Mouse (Mus musculus) liver, postnatal 0 days (tissue): ENCODE results near the gene Drd3. TPM values are rescaled to one million over a fixed set of nuclear protein-coding genes. Genes with fewer than 3 reads are reported as not detected.

Experiments used
- ATAC-seq: fragments of 200-750 bp; cut with Nextera tagmentation; 2 replicates; pipeline ENCODE4 v1.8.0; 2017; ENCODE audit warnings: mild to moderate bottlenecking, moderate library complexity
- DNase-seq: peaks from one replicate; pipeline ENCODE4 v3.0.0-alpha.2; 2016
- H3K27ac ChIP-seq: fragments of 300-500 bp; sonication (generic); 2 replicates; pipeline ENCODE4 v1.5.1; 2014; ENCODE audit warnings: antibody characterized with exemption, moderate library complexity, mild to moderate bottlenecking, low read depth
- H3K27me3 ChIP-seq: fragments of 300-500 bp; sonication (generic); 2 replicates; pipeline ENCODE4 v1.6.1; 2014; ENCODE audit warnings: low read length, control low read depth, mixed read lengths; ENCODE audit not compliant: insufficient read depth
- H3K36me3 ChIP-seq: fragments of 300-500 bp; sonication (generic); replicated peaks from 2 replicates; pipeline ENCODE4 v1.6.1; 2014; ENCODE audit warnings: mild to moderate bottlenecking, control low read depth, low read length, moderate library complexity, mixed read lengths; ENCODE audit not compliant: insufficient read depth
- H3K4me1 ChIP-seq: fragments of 300-500 bp; sonication (generic); 2 replicates; pipeline ENCODE4 v1.6.1; 2014; ENCODE audit warnings: antibody characterized with exemption, mild to moderate bottlenecking, control low read depth; ENCODE audit not compliant: insufficient read depth
- H3K4me2 ChIP-seq: fragments of 300-500 bp; sonication (generic); 2 replicates; pipeline ENCODE4 v1.6.1; 2014; ENCODE audit warnings: low read depth, mild to moderate bottlenecking, low read length, moderate library complexity, mixed read lengths
- H3K4me3 ChIP-seq: fragments of 300-500 bp; sonication (generic); 2 replicates; pipeline ENCODE4 v1.5.1; 2014; ENCODE audit warnings: low read depth, low read length
- H3K9ac ChIP-seq: fragments of 300-500 bp; sonication (generic); replicated peaks from 2 replicates; pipeline ENCODE4 v1.6.1; 2014; ENCODE audit warnings: mild to moderate bottlenecking, moderate library complexity
- H3K9me3 ChIP-seq: fragments of 300-500 bp; sonication (generic); 2 replicates; pipeline ENCODE4 v1.6.1; 2016; ENCODE audit warnings: mild to moderate bottlenecking, control low read depth, low read length, mixed read lengths
- CTCF ChIP-seq: sonication (generic); IDR thresholded peaks from 2 replicates; pipeline ENCODE4 v1.5.1; 2016; ENCODE audit warnings: antibody characterized with exemption, low read depth
- EP300 ChIP-seq: IDR thresholded peaks from 2 replicates; pipeline ENCODE4 v1.6.1; 2016; ENCODE audit warnings: antibody characterized with exemption, low read depth, mild to moderate bottlenecking
- WGBS: fragments of 180-500 bp; shearing (Covaris S2); extraction: QIAGEN DNeasy Blood & Tissue Kit; methylation state at CpG from one replicate; pipeline ENCODE4 v1.1.7; 2014; ENCODE audit not compliant: insufficient replicate concordance; 5-methylcytosine and 5-hydroxymethylcytosine counted together
- polyA plus RNA-seq: library from polyadenylated mRNA; unstranded; fragments of >200 nt; fragmentation: Nextera tagmentation; extraction: Ambion mirVana; gene quantifications from 2 replicates; pipeline ENCODE4 v1.2.1, GENCODE M21; 2015

Gene Drd3
- polyA plus RNA-seq, 1 experiment from 2014 or later, result not detected

DNA sequence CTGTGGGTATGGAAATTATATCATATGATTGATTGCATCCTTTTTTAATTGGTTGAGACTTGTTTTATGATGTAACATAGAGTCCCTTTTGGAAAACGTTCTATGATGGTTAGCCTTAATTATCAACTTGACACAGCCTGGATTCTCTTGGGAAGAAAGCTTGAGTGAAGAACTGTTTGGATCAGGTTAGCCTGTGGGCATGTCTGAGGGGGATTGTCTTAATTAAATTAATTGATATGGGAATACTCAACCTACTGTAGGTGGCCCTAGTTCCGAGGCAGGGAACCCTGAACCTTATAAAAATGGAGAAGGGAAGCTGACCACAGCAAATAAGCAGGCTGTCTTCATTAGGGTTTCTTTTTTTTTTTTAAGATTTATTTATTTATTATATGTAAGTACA, 12.9 kb upstream of the Drd3 start:
- Histone ChIP-seq H3K36me3 (no peaks in the 10 kb centered on the region), H3K4me3 (no peak overlapping the region), H3K4me2 (no peak overlapping the region), H3K27ac (no peak overlapping the region), H3K9me3 (no peaks in the 10 kb centered on the region), H3K9ac (no peak overlapping the region), H3K27me3 (no peaks in the 10 kb centered on the region), H3K4me1 (no peaks in the 10 kb centered on the region)
- TF ChIP-seq EP300 (no peak), CTCF (no peak)
- DNase-seq, result no peak
- ATAC-seq, result no peak
- WGBS, result 73% methylated on average over 2 of the region's 2 CpGs

DNA sequence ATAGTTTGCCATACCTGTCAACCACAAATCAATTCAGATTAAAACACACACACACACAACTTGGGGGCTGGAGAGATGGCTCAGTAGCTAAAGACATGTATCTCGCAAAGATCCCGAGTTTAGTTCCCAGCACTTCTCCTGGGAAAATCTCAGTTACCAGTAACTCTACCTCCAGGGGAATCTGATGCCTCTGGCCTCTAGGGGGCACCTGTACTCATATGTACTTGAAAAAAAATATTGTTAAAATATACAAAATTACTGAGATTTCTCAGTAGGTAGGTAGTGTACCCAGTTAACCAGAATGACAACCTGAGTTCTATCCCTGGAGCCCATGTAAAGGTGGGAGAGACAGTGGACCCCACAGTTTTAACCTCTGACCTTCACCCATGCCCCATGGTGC, 5.4 kb upstream of the Drd3 start:
- WGBS, result 66% methylated on average over 2 of the region's 2 CpGs
- Histone ChIP-seq H3K27me3 (no peaks in the 10 kb centered on the region), H3K4me2 (no peak overlapping the region), H3K4me1 (no peaks in the 10 kb centered on the region), H3K36me3 (no peaks in the 10 kb centered on the region), H3K4me3 (no peak overlapping the region), H3K9me3 (no peaks in the 10 kb centered on the region), H3K27ac (no peak overlapping the region), H3K9ac (no peak overlapping the region)
- DNase-seq, result no peak
- TF ChIP-seq CTCF (0 out of 2 replicates have a peak, but pooled peaks have one; percentile 9), EP300 (no peak)
- ATAC-seq, result no peak

DNA sequence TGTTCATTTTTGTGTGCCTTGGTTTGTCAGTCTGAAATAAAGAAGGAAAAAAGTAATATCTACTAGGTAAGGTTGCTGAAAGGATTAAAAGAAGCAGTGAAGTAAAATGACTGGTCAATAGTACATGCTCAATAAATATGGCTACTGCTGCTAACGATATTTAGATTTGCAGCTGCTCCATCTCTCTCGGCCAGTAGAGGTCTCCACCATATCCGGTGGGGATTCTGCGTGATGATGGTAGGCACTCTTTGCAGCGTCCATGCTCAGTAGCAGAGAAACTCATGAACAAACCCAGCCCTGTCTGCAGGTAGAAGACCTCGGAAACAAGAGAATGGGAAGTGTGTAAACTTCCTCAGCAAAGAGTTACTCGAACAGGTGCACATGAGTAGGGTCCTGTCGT, 926 bp upstream of the Drd3 start:
- Histone ChIP-seq H3K9ac (no peak overlapping the region), H3K27me3 (no peaks in the 10 kb centered on the region), H3K4me2 (no peak overlapping the region), H3K36me3 (no peaks in the 10 kb centered on the region), H3K9me3 (no peaks in the 10 kb centered on the region), H3K27ac (no peak overlapping the region), H3K4me3 (no peak overlapping the region), H3K4me1 (no peaks in the 10 kb centered on the region)
- ATAC-seq (no peak), DNase-seq (no peak)
- WGBS, result 77% methylated on average over 8 of the region's 8 CpGs
- TF ChIP-seq CTCF (no peak), EP300 (no peak)

DNA sequence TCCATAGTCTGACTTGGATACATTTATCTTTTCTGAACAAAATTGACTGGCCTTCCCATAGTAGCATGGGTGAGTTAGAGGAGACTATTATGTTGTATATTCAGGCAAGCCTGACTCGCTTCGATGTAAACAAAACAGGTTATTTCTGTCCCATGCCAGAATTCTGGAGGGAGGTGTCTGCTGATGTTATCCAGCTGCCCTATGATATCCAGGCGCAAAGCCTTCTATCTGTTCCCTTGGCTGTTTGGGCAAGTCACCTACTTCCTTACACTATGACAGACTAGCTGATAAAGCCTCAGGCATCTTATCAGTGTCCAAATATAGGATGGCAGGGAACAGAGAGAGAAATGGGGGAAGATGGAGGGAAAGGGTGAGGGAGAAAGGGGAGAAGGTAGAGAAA, 18.5 kb downstream of the Drd3 start:
- Histone ChIP-seq H3K4me3 (no peak overlapping the region), H3K36me3 (no peaks in the 10 kb centered on the region), H3K4me2 (no peak overlapping the region), H3K27ac (no peak overlapping the region), H3K27me3 (no peaks in the 10 kb centered on the region), H3K9ac (no peak overlapping the region), H3K4me1 (no peaks in the 10 kb centered on the region), H3K9me3 (no peaks in the 10 kb centered on the region)
- WGBS, result 57% methylated on average over 3 of the region's 3 CpGs
- no peak for ATAC-seq
- TF ChIP-seq EP300, result no peak
- TF ChIP-seq CTCF, result no peak
- no peak for DNase-seq

DNA sequence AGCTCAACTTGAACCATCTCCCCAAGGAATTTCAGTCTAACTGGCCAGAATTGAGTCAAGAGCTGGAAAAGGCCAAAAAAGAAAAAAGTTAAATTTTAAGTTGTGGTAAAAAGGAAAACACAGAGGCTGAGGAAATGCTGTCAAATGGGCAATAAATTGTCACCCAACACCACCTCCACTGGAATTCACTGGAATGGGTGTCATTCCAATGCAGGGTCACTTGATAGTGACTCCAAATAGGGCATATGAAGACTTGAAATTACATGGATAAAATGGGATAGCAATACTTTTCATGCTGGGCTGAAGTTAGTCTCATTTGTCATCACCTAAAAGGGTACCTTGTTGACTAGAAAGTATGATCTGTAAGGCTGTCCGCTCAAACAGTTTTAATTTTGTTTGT, 18.9 kb downstream of the Drd3 start:
- no peak overlapping the region for H3K9ac ChIP-seq
- H3K4me2 ChIP-seq, result no peak overlapping the region
- H3K27ac ChIP-seq, result no peak overlapping the region
- H3K4me3 ChIP-seq, result no peak overlapping the region
- 90% methylated on average over 1 of the region's 1 CpGs for WGBS
- ATAC-seq (no peak), DNase-seq (no peak)
- H3K27me3 ChIP-seq, result no peaks in the 10 kb centered on the region
- H3K4me1 ChIP-seq, result no peaks in the 10 kb centered on the region
- H3K9me3 ChIP-seq, result no peaks in the 10 kb centered on the region
- no peaks in the 10 kb centered on the region for H3K36me3 ChIP-seq
- TF ChIP-seq EP300, result no peak
- TF ChIP-seq CTCF, result no peak

DNA sequence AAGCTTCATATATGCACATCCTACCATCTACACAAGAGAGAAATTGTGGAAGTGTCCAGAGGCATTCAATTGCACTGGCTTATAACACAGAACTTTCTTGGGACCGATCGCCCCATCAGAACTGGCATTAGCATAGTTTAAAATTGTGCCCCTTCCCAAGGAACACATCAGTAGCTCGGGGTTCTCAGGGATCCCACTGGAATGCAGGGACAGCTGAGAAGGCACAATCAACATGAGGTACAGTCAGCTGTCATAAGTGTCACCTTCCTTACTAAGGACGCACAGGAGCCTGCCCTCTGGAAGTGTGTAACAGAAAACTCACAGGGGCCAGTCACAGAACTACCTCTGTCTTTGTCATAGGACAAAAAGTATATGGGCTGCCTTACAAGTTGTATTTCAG, 19.7 kb downstream of the Drd3 start:
- Histone ChIP-seq H3K36me3 (no peaks in the 10 kb centered on the region), H3K4me3 (no peak overlapping the region), H3K9me3 (no peaks in the 10 kb centered on the region), H3K4me2 (no peak overlapping the region), H3K27ac (no peak overlapping the region), H3K27me3 (no peaks in the 10 kb centered on the region), H3K4me1 (no peaks in the 10 kb centered on the region), H3K9ac (no peak overlapping the region)
- ATAC-seq (no peak), DNase-seq (no peak)
- 73% methylated on average over 4 of the region's 4 CpGs for WGBS
- TF ChIP-seq EP300 (no peak), CTCF (no peak)

DNA sequence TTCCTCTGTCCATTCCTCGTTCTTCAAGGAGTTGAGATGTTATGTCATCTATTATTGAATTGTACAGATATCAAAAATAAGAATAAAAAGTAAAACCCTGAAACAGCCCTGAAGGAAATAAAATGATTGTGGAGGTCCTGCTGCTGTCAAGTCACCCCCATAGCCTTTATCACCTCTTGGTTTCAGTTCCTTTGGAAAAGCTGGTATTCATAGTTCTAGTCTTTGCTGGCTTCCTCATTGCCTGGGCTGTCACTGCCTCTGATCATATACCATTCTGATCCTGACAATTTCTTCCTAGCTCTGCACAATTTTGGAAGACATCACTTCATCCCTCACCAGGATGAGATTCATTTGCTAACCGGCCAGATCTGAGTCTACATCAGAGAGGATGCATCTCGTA, 23.1 kb downstream of the Drd3 start:
- TF ChIP-seq CTCF (no peak), EP300 (no peak)
- no peaks in the 10 kb centered on the region for H3K9me3 ChIP-seq
- no peak overlapping the region for H3K4me2 ChIP-seq
- ATAC-seq, result no peak
- H3K9ac ChIP-seq, result no peak overlapping the region
- H3K36me3 ChIP-seq, result no peaks in the 10 kb centered on the region
- H3K27me3 ChIP-seq, result no peaks in the 10 kb centered on the region
- DNase-seq, result no peak
- H3K27ac ChIP-seq, result no peak overlapping the region
- WGBS, result 79% methylated on average over 3 of the region's 3 CpGs
- H3K4me3 ChIP-seq, result no peak overlapping the region
- H3K4me1 ChIP-seq, result no peaks in the 10 kb centered on the region
